Mouse (Mus musculus) kidney, adult 9 months (tissue): ENCODE data around the gene Abce1.

ENCODE experiments used
- DNase-seq: peaks from one replicate; pipeline ENCODE4 v3.0.0; 2022

Abce1 gene

GRCm38 (mm10) chr8:79639586-79640451, 71.7 kb downstream of the Abce1 start, which contains the start of gene Otud4:
Gene Otud4 (plus strand): TSS chr8:79639618.
- peak; percentile 66 for DNase-seq

GRCm38 (mm10) chr8:79638707-79639549, 72.6 kb downstream of the Abce1 start:
- peak; percentile 99 for DNase-seq

GRCm38 (mm10) chr8:79638001-79638706, 73.4 kb downstream of the Abce1 start:
- peak; percentile 43 for DNase-seq

GRCm38 (mm10) chr8:79637237-79637636, 74.3 kb downstream of the Abce1 start:
- DNase-seq = no peak

- DNase-seq = no peak
These were observed 75.4 kb downstream of the Abce1 start for GRCm38 (mm10) chr8:79636151-79636550.

- no peak for DNase-seq
These were observed 76.0 kb downstream of the Abce1 start for GRCm38 (mm10) chr8:79635491-79635890.
